Mouse (Mus musculus) embryonic stem cell, embryonic (primary cell): ENCODE results near the gene Vmn1r126.
"Not testable (repeated sequence)": the region's sequence is repeated elsewhere in the genome, so short reads cannot be mapped to it uniquely, and the experiment has no call there.

Source experiments
- CTCF ChIA-PET, 4 experiments: fragments of 300-600 bp in 2 of 4; fragments of 350-600 bp in 2 of 4; sonication (Branson Sonifier 250); formaldehyde crosslinking; loops; one replicate each; lab custom pipeline; 2022; ENCODE audit warnings: inconsistent platforms in 2 of 4; lab: Charles Lee
- POLR2A ChIA-PET, 4 experiments: fragments of 300-600 bp in 2 of 4; fragments of 350-600 bp in 2 of 4; sonication (Branson Sonifier 250); formaldehyde crosslinking; loops; one replicate each; lab custom pipeline; 2022; ENCODE audit warnings: antibody characterized with exemption in 4 of 4, inconsistent platforms in 1 of 4; lab: Charles Lee

Vmn1r126 gene

DNA sequence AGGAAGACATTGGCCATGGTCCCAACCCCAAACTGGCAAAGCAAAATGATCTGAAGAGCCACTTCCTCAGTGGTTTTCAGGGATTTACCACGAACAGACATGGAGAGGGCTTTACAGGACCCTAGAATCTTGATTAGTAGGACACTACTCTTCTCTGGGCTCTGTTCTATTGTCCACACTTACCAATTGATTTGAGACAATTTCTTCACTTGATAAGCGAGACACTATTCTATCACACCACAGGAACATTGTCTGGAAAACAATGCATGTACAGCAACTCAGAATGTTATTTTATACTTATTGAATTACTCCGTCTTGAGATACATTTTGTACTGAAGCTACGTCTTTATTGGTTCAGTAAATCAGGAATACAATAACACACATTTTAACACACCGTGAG lies at the start of gene Vmn1r126:
TSS of gene Vmn1r126 (minus strand) at position 101 of the 400 bp plus-strand sequence.
- POLR2A ChIA-PET, CTCF ChIA-PET: not testable (repeated sequence)

- POLR2A ChIA-PET, CTCF ChIA-PET: not testable (repeated sequence)
These were observed 47.8 kb upstream of the Vmn1r126 start, which contains the start of gene Vmn1r128 for GRCm38 (mm10) chr7:21349073-21349472. Vmn1r128 (plus strand) TSS chr7:21349373.

DNA sequence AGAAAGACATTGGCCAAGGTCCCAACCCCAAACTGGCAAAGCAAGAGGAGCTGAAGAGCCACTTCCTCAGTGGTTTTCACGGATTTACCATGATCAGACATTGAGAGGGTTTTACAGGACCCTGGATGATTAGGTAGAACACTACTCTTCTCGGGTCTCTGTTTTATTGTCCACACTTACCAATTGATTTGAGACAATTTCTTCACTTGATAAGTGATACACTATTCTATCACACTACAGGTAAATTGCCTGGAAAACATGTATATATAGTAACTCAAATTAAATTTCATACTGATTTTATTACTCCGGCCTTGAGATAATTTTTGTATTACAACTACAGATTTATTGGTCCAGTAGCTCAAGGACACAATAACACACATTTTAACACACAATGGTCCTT lies 18.5 kb upstream of the Vmn1r126 start, which contains the start of gene Vmn1r127:
TSS of gene Vmn1r127 (minus strand) at position 101 of the 400 bp plus-strand sequence.
- POLR2A ChIA-PET, CTCF ChIA-PET: not testable (repeated sequence)

DNA sequence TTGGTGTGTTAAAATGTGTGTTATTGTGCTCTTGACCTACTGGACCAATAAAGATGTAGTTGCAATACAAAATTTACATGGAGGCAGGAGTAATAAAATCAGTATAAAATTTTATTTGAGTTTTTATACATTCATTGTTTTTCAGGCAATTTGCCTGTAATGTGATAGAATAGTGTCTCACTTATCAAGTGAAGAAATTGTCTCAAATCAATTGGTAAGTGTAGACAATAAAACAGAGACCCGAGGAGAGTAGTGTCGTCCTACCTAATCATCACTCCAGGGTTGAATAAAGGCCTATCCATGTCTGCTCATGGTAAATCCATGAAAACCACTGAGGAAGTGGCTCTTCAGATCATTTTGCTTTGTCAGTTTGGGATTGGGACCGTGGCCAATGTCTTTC lies 29.4 kb downstream of the Vmn1r126 start, which contains the start of gene Vmn1r125:
TSS of gene Vmn1r125 (plus strand) at position 301 of the 400 bp plus-strand sequence.
- CTCF ChIA-PET, POLR2A ChIA-PET: not testable (repeated sequence)

DNA sequence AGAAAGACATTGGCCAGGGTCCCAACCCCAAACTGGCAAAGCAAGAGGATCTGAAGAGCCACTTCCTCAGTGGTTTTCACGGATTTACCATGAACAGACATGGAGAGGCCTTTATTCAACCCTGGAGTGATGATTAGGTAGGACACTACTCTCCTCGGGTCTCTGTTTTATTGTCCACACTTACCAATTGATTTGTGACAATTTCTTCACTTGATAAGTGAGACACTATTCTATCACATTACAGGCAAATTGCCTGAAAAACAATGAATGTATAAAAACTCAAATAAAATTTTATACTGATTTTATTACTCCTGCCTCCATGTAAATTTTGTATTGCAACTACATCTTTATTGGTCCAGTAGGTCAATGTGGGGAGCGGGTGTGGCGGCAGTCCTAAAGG lies 40.8 kb downstream of the Vmn1r126 start, which contains the start of gene Vmn1r124:
TSS of gene Vmn1r124 (minus strand) at position 101 of the 400 bp plus-strand sequence.
- CTCF ChIA-PET, POLR2A ChIA-PET: not testable (repeated sequence)
